Mouse (Mus musculus): ENCODE measurements around the gene Ubtd2. TPM values are rescaled to one million over a fixed set of nuclear protein-coding genes. Genes with fewer than 3 reads are reported as not detected.
A peak's percentile ranks its signal among the peaks of the same experiment; 100 is the strongest.

The Ubtd2 gene
- total RNA-seq, 2 experiments from 2014 or later, result 65.6 to 68.6 TPM

- intact Hi-C loops (cut with DNase I), result no loop called here
- no peak for DNase-seq
Observed at GRCm38 (mm10) chr11:32516916-32517712, 61.9 kb downstream of the Ubtd2 start.

DNA sequence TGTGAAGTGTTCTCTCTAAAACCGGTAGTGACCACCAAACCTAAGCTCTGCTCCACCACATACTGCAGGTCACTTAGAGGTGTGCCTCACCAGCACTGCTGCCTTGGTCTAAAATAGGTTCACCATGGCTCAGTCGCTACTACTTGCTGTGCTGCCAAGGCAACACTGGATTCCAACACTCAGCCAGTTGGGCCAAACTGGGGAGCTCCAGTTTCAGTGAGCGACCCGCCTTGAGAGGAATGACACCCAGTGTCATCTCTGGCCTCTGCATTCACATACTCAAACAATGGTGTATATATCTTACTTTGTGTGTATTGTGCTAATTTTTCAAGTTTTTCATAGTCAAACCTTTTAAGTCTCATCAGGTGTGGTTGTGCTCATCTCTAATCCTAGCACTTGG is 63.6 kb downstream of the Ubtd2 start:
- intact Hi-C loops (cut with DNase I), result no loop called here
- DNase-seq, result no peak

GRCm38 (mm10) chr11:32519354-32519753 is 64.2 kb downstream of the Ubtd2 start:
- DNase-seq, result no peak
- intact Hi-C loops (cut with DNase I), result no loop called here

GRCm38 (mm10) chr11:32521246-32521645 is 66.1 kb downstream of the Ubtd2 start:
- intact Hi-C loops (cut with DNase I), result no loop called here

DNA sequence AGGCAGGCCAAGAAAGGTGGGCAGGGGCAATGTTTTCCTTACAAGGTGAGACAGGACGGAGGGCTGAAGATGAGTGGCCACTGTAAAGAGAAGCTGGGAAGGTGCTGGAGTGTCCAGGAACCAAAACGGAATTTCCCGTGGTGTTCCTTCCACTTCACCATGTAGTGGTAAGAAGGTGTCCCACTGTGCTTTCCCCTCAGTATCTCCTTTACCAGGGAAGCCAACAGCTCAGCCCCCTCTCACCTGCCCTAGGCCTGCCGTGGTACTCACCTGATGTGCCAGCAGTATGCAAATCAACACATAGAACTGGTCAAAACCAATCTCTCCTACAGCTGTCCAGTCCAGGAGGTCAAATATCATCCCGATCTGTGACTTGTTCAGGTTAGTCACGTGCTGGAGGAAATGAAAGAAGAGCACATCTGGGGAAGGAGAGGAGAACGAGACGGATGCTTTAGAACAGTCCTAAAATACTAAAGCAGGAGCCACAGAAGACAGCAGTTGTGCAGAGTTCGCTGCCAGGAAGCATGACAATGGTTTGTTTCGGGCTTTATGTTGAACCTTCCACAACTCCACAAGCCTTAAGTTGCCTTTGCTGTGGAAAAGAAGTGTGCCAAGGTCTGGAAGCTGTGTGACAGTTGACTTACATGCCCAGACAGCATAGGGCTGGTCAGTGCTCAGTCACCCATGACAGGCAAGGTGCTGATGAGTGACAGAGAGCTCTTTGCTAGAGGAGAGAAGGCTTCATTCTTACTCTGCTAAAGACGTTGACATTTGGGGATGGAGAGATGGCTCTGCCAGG is 69.2 kb downstream of the Ubtd2 start:
- no peak for DNase-seq
- intact Hi-C loops (cut with DNase I), result no loop called here

More at GRCm38 (mm10) chr11:32521246-32521645, 66.1 kb downstream of the Ubtd2 start:
- DNase-seq, result no peak

GRCm38 (mm10) chr11:32527006-32527405 is 71.8 kb downstream of the Ubtd2 start:
- no peak for DNase-seq
- intact Hi-C loops (cut with DNase I), result no loop called here

- no peak for DNase-seq
- intact Hi-C loops (cut with DNase I), result loop anchor here (5.0 kb wide), 1 partner anchor 57 kb away; no protein-coding TSS in a partner anchor
Observed at GRCm38 (mm10) chr11:32530151-32530550, 75.0 kb downstream of the Ubtd2 start.

DNA sequence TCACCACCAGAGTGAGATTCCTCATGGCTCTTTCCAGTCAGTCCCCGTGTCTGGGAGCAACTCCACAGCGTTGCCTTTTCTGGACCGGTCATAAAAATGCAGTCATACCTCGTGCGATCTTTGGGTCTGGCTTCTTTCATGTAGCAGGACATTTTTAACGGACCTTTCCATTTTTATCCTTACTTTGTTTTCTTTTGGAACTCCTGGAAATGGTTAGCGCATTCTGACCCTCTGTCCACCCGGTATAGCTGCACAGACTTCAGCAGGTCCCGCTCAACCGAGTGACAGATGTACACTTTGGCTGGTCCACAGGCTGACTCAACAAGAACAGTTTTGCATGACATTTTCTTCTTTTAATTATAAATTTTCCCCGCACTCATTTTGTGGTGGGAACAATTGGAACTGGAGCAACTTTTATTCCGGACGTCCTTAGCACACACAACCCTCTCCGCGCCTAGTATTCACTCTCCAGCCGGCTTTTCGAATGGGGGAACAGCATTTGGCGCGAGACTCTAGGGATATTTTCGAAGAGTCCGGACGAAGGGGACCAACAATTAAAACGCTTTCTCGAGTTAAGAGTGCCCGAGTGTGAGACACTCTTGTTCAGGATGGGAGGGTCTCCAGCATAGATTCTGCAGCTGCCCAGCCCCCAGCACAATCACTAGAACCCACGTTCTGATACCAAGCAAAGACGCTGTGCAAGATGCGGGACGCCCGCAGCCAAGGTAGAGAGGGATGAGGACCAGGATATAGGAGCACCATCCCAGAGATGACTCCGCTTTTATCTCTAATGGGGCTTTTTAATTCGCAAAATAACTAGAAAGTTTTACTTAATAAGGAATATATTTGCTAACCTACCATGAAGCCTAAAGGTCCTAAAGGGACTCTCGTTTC is 76.9 kb downstream of the Ubtd2 start, which contains the start of gene Efcab9:
Efcab9 (minus strand) TSS at position 211 of the 894 bp plus-strand sequence.
- no peak for DNase-seq
- intact Hi-C loops (cut with DNase I), result loop anchor here (5.0 kb wide), 1 partner anchor 55 kb away; no protein-coding TSS in a partner anchor

DNA sequence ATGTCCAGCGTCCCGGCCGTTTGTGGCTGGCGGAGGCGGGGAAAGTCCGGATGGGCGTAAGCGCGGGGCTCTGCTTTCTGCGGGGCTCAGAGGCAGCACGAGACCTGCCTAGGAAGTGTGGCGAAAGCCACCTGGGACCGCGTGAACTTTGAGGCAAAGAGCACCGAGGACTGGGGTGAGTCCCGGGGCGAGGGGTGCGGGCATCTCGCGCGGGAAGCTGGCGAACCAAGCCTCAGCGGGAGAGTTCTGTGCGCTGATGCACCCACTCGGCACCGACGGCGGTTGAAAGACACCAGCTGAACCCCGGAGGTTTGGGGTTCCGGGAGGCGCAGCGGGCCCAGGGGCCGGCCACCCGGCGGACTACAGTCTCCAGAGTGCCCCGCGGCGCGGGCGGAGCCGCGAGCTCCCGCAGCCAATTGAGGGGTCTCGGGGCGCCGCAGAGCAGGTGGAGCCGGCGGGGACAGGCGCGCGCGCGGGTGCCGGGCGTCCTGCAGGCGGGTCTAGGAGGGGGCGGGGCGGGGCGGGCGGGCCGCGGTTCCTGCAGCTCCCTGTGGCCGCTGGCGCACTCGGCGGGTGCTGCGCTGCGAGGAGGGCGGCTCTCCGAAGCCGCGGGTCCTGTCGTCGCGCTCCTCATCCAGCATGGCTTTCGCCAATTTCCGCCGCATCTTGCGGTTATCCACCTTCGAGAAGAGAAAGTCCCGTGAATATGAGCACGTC is 77.8 kb downstream of the Ubtd2 start, which contains the start of gene Stk10:
Stk10 (plus strand) TSS at position 541 of the 717 bp plus-strand sequence.
- peak; percentile 83 for DNase-seq
- intact Hi-C loops (cut with DNase I), result loop anchor here (5.0 kb wide), 1 partner anchor 54 kb away; no protein-coding TSS in a partner anchor

DNA sequence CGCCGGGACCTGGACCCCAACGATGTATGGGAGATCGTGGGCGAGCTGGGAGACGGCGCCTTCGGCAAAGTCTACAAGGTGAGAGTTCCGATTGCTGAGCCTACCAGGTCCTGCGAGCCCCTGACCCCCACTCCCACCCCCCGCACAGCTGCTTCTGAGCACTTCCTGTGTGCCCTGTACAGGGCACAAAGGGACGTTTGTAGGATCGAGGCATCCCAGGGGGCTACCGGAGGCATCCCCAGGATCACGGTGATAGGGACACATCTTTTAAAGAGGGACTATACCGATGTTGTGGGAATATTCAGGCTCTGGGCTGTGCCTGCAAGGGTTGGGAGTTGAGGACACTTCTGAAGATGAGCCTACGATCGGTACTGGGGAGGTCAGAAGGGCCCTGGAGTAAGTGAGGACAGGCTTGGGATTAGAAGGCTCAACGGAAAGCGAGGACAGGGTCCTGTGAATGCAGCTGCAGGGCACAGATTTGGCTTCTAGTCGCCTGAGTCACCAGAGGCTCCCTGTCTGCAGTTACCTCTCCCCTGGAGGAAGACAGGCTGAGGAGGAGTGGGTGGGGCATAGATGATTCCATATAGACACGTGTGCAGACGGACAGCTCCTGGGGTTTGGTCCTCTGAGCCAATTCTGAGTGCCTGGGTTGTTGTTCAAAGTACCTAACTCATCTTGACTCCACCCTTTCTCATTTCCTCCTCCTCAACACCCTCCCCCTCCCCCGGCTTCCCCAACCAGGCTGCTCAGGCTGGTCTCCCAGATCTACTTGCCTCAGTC is 78.5 kb downstream of the Ubtd2 start:
- intact Hi-C loops (cut with DNase I), result loop anchor here (5.0 kb wide), 1 partner anchor 54 kb away; no protein-coding TSS in a partner anchor
- no peak for DNase-seq

DNA sequence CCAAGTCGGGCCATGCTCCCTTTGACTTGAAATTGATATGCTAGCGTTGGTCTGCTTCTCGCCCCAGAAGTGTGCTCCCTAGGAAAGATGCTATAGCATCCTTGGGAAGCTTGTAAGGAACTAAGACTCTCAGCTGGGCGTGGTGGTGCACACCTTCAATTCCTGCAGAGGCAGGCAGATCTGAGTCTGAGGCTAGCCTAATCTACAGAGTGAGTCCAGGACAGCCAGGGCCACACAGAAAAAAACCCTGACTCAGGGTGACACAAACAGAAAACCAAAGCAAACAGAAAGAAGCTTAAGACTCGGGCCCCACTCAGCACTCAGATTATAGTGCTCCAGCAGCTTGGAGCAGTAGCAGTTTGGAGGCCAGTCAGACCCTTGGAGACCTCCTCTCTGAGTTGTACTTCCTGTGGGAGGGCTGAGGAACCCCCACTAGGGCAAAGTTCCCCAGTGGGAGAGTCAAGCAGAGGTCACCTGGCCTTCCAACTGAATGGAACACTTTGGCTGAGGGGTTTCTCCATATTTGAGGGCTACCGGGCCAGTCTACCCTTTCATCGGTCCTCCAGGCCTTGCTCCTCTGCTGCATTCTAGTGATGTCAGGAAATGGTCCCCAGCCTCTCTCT is 79.4 kb downstream of the Ubtd2 start:
- intact Hi-C loops (cut with DNase I), result loop anchor here (5.0 kb wide), 1 partner anchor 53 kb away; no protein-coding TSS in a partner anchor
- DNase-seq, result no peak

DNA sequence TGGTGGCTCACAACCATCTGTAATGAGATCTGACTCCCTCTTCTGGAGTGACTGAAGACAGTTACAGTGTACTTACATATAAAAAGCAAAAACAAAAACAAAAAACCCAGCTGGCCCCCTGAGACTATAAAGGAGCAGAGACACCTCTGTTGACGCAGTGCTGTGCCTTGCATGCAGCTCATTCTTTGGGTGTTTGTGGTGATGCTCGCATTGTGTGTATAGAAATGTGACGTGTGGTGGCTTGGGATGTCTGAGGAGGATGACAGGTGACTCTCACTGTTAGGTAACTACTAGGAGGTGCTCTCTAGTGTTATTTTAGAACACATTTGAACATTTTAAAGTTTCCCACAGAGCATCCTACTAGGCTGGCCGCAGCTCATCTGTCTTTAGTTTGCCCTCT is 80.5 kb downstream of the Ubtd2 start:
- no peak for DNase-seq
- intact Hi-C loops (cut with DNase I), result no loop called here

DNA sequence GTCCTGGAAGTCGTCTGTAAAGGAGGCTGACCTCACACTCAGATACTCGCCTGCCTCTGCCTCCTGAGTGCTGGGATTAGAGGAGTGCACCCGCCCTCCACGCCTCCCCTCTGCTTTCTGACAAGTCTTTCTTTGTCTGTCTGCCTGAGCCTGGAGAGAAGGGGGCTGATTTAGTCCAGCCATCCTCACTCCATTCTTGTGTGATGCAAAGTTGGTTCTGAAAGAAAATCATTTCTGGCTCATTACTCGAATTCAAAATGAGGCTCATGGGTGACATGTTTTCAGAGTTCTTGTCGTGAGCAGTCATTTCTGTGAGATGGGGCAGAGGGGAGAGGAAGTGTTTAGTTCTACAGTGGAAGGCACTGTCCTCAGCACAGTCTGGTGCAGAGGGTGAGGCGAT is 81.8 kb downstream of the Ubtd2 start:
- intact Hi-C loops (cut with DNase I), result no loop called here
- DNase-seq, result no peak

DNA sequence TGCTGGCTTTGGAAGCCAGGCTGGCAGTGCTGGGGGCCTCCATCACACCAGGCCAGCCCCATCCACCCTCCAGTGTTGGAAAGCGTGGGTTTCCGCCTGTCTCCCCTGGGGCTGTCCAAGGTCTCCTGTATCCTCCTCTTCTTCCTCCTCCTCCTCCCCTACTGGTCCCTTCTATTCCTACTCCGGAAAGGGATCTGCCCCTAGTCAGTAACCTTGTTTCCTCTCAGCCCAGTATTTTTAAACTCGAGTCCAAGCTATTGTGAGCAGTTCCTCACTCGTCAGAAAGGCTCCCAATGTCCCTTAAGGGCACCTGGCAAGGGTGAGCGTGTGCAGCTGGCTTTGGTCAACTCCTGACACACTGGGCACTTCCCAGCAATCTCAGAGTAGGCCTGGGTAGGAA is 83.3 kb downstream of the Ubtd2 start:
- intact Hi-C loops (cut with DNase I), result no loop called here
- DNase-seq, result no peak

DNA sequence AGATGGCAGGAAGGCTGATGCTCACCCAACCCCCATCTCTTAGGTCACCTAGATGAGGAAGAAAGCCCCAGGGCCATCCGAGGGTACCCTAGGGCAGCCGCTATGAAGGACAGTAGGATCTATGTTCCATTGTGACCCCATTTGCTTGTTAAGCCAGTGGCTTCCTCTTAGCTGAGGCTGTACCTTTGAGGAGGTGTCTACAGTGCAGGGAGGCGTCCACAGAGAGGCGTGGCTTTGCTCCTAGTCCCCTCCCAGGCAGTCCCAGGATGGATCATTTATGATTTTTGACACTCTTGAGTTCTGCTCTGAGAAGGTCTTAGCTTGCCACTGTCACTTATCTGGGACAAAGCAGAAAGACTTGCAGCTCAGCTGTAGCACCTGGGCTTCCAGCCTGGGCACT is 83.7 kb downstream of the Ubtd2 start:
- intact Hi-C loops (cut with DNase I), result no loop called here
- DNase-seq, result no peak

- intact Hi-C loops (cut with DNase I), result no loop called here
- no peak for DNase-seq
Observed at GRCm38 (mm10) chr11:32539717-32540116, 84.5 kb downstream of the Ubtd2 start.

DNA sequence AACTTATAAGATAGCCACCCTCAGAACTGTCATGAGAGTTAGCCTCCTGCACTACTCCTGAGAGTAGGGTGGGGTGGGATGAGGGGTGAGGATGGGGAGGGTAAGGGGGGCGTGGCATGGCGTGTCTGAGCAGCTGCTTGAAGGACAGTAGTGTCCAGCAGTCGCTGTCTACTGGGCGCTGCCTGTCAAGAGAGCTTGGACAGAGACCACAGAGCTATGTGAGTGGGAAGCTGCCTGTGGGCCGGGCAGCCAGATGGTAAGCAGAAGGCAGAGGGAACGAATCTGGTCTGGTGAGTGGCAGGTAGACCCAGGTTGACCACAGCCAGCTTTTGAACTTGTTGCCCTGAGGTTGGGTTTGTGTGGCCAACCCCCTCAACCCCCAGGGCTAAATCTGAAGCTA is 85.3 kb downstream of the Ubtd2 start:
- no peak for DNase-seq
- intact Hi-C loops (cut with DNase I), result no loop called here

DNA sequence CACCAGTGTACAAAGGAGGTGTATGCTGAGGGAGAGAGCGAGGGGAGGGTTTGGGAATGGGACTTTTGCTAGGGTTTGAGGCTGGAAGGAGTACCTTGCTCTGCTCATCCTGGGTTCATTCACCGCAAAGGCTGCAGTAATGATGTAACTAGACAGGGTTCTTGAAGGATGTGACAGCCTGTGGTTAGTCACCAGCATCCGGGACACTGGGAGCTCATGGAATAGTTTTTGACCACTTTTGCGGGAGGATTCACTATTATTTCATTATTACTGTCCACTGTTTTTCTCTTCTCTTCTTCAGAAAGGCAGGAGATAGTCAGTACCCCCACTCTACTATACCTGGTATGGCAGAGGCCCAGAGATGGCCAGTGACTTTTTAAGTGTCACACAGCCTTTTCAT is 87.0 kb downstream of the Ubtd2 start:
- no peak for DNase-seq
- intact Hi-C loops (cut with DNase I), result no loop called here

All from left cerebral cortex, postnatal 4 days (tissue).